Mouse (Mus musculus) G1E (cell line): Measurements from ENCODE around the gene Kcna1.

Experiments
- CTCF ChIP-seq: IDR thresholded peaks from 2 replicates; pipeline ENCODE4 v1.5.1; 2012; ENCODE audit warnings: low read depth, low read length, inconsistent platforms, mixed read lengths
- GATA1 ChIP-seq: IDR thresholded peaks from 2 replicates; pipeline ENCODE4 v1.6.1; 2012; ENCODE audit warnings: borderline replicate concordance, low read length, inconsistent platforms, mixed read lengths
- GATA2 ChIP-seq: IDR thresholded peaks from 2 replicates; pipeline ENCODE4 v1.6.1; 2012; ENCODE audit warnings: low read depth, low read length, inconsistent platforms, borderline replicate concordance
- TAL1 ChIP-seq: conservative IDR thresholded peaks from 2 replicates; pipeline ENCODE4 v1.6.1; 2012; ENCODE audit warnings: low read depth, low read length, inconsistent platforms, mixed read lengths

- TF ChIP-seq CTCF (no peak), GATA2 (no peak), GATA1 (no peak), TAL1 (no peak)
These were observed 44.3 kb downstream of the Kcna1 start for GRCm38 (mm10) chr6:126601843-126602326.
